Mouse (Mus musculus) megakaryocyte progenitor cell, adult 5-6 weeks (primary cell): ENCODE data around the gene Mturn. TPM values are rescaled to one million over a fixed set of nuclear protein-coding genes. Genes with fewer than 3 reads are reported as not detected.

Experiments used
- ATAC-seq: replicated peaks from 2 replicates; pipeline ENCODE4 v1.8.0; 2016; ENCODE audit warnings: mild to moderate bottlenecking, moderate TSS enrichment, inconsistent platforms; ENCODE audit not compliant: poor library complexity
- total RNA-seq, 2 experiments: library from RNA; stranded (forward) in 1 of 2; stranded (reverse) in 1 of 2; fragments of 157-497, 149-512 nt in 1 of 2; fragments of 200-1000 nt in 1 of 2; gene quantifications; 2 replicates each; pipeline versions ENCODE4 v1.2.3 to v1.2.4; 2015 to 2017

The Mturn gene
- total RNA-seq, 2 experiments from 2014 or later: 0.17 TPM

GRCm38 (mm10) chr6:54726796-54727195, 45.4 kb downstream of the Mturn start:
- no peak for ATAC-seq

GRCm38 (mm10) chr6:54727416-54727815, 46.0 kb downstream of the Mturn start:
- peak; percentile 50 for ATAC-seq

- ATAC-seq: no peak
Observed at GRCm38 (mm10) chr6:54729451-54730105, 48.2 kb downstream of the Mturn start.

GRCm38 (mm10) chr6:54731726-54732125, 50.3 kb downstream of the Mturn start:
- ATAC-seq: no peak

GRCm38 (mm10) chr6:54732721-54733120, 51.3 kb downstream of the Mturn start:
- no peak for ATAC-seq

DNA sequence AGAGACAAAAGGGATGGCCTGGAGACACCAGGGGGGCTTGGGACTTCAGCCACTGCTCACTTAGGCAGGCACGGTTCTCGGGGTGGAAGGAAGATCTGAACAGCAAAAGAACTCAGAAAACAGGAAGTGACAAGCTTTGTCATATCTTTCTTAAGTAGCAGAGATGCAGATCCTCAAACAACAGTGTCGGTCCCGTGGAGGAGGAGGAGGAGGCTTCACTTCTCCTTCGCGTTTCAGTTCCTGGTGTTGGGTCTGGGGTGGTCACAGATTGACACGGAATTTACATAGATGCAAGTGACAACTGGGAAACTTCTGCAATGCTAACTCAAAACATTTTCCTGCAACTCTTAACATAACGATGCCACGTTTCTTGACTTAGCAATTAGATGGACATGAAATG, 54.7 kb downstream of the Mturn start:
- ATAC-seq: peak; percentile 97

GRCm38 (mm10) chr6:54737255-54737654, 55.8 kb downstream of the Mturn start:
- ATAC-seq: no peak

DNA sequence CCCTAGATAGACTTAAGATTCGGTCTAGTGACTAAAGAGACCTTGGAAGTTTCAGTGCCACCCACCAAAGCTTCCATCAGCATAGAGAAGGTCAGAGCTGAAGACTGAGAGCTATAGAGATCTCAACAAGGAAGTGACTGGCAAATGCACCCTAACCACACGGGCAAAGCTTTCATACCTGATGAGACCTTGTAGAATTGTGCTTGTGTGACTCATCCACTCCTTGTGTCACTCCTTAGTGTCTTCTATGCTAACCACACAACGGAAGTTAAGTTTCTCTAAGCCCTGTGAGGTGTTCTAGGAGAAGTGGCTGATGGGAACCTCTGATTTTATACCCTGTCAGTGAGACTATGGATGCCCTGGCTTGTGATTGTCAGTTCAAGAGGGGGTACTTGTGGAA, 56.3 kb downstream of the Mturn start:
- ATAC-seq: peak; percentile 36; the same call in 1 of the 2 replicates

DNA sequence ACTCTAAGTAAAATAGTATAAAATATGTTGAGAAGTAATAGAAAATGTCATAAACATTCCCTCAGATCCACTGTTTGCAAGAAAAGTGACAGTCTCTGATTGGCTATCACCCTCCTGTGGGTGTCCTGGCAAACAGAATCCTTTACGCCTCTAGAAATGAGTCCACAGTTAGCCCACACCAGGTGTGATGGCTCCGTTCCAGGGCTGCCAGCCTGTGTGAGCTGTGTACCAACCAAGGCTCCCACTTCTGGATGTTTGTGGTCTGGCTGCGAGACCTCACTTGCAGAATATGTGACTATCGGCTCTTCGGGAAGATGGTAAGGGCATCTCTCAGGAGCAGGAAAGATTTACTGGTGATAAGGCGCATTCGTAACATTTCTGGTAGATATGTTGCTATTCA, 67.6 kb downstream of the Mturn start:
- no peak for ATAC-seq

DNA sequence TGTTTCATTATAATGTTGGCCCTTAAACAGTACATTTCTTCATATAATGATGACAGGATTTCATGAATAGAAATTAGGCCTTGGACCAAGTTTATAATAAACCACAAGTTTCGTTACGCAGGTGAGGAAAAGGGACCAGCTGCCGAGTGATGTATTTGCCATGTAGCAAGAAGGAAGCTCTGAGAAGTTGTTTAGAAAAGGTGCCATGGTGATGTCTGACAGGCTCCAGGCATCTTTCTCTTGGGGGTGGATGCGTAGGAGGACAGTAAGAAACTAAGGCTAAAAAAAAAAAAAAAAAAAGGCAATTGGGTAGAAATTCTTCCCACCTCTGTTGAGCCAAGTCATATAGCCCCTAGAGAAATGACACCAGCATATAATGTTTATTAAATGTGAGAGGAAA, 70.2 kb downstream of the Mturn start:
- no peak for ATAC-seq

- peak; percentile 46 for ATAC-seq
Observed at GRCm38 (mm10) chr6:54752076-54752475, 70.7 kb downstream of the Mturn start.

Other genes with a start within 250 kb of the Mturn start
- gene Scrn1, start 115.1 kb upstream of the Mturn start, total RNA-seq (2015): 0.05 TPM in 1 of 2 replicates, not detected in the other
- gene Scrn1, start 115.1 kb upstream of the Mturn start, total RNA-seq (2017): 0.95 TPM in 1 of 2 replicates, not detected in the other
- gene Plekha8, start 86.5 kb upstream of the Mturn start, total RNA-seq (2015): 1.9 and 2.5 TPM in 2 replicates
- gene Plekha8, start 86.5 kb upstream of the Mturn start, total RNA-seq (2017): 1.5 and 2.2 TPM in 2 replicates
- gene Fkbp14, start 84.3 kb upstream of the Mturn start, total RNA-seq (2015): 0.54 TPM in 1 of 2 replicates, not detected in the other
- gene Fkbp14, start 84.3 kb upstream of the Mturn start, total RNA-seq (2017): 0.29 TPM in 1 of 2 replicates, not detected in the other
- gene Znrf2, start 135.3 kb downstream of the Mturn start, total RNA-seq (2015): 71.1 and 75.3 TPM in 2 replicates
- gene Znrf2, start 135.3 kb downstream of the Mturn start, total RNA-seq (2017): 61.4 and 66.6 TPM in 2 replicates